Mouse (Mus musculus): ENCODE results near the gene Eef2k. TPM values are rescaled to one million over a fixed set of nuclear protein-coding genes. Genes with fewer than 3 reads are reported as not detected.
"Not testable (repeated sequence)": the region's sequence is repeated elsewhere in the genome, so short reads cannot be mapped to it uniquely, and the experiment has no call there.

Gene Eef2k
- polyA plus RNA-seq, 1 experiment from 2014 or later, result 11.6 TPM

GRCm38 (mm10) chr7:120934716-120935115 lies 92.1 kb downstream of the Eef2k start:
- no peak overlapping the region for H3K27ac ChIP-seq (ENCODE audit: low read depth, low read length)
- H3K4me1 ChIP-seq (ENCODE audit: control insufficient read depth, insufficient read depth, low read length), result no peaks in the 10 kb centered on the region
- no peaks in the 10 kb centered on the region for H3K9me3 ChIP-seq (ENCODE audit: control insufficient read depth, low read length)
- H3K9ac ChIP-seq (replicated peaks; ENCODE audit: low read depth, low read length), result no peak overlapping the region
- no peak overlapping the region for H3K4me2 ChIP-seq (ENCODE audit: low read depth, low read length)
- H3K27me3 ChIP-seq (ENCODE audit: control insufficient read depth, insufficient read depth, low read length), result no peaks in the 10 kb centered on the region
- no peak overlapping the region for H3K4me3 ChIP-seq (ENCODE audit: low read depth, low read length)
- no peak for ATAC-seq (ENCODE audit: low read depth)
- 40% methylated on average over 5 of the region's 5 CpGs for WGBS
- peaks cover 46% of the 10 kb centered on the region for H3K36me3 ChIP-seq (ENCODE audit: control insufficient read depth, insufficient read depth, low read length)

GRCm38 (mm10) chr7:120936522-120936921 lies 93.9 kb downstream of the Eef2k start:
- Histone ChIP-seq H3K4me3 (ENCODE audit: low read depth, low read length) (no peak overlapping the region), H3K4me1 (ENCODE audit: control insufficient read depth, insufficient read depth, low read length) (no peaks in the 10 kb centered on the region), H3K9me3 (ENCODE audit: control insufficient read depth, low read length) (no peaks in the 10 kb centered on the region), H3K27ac (ENCODE audit: low read depth, low read length) (no peak overlapping the region), H3K36me3 (ENCODE audit: control insufficient read depth, insufficient read depth, low read length) (peaks cover 57% of the 10 kb centered on the region), H3K9ac (replicated peaks; ENCODE audit: low read depth, low read length) (no peak overlapping the region), H3K27me3 (ENCODE audit: control insufficient read depth, insufficient read depth, low read length) (no peaks in the 10 kb centered on the region), H3K4me2 (ENCODE audit: low read depth, low read length) (no peak overlapping the region)
- ATAC-seq (ENCODE audit: low read depth), result no peak
- WGBS, result 96% methylated on average over 4 of the region's 4 CpGs

DNA sequence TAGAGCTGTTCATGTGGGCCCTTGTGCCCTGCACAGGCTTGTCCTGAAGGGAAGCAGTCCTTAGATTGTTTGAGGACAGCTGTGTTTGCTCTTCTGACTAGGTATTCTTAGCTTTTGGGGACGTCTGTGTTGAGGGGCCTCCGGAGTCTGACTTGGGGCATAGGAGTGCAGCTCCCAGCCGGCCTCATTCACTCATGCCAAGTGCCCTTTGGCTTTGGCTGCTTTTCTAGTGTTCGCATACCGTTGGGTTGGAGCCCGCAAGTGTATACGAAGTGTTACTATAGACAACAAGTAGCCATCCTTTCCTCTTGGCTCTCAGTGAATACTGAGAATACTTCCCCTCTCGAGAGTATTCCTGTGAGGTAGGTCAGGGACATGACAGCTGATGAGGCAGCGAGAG lies 95.6 kb downstream of the Eef2k start:
- Histone ChIP-seq H3K4me3 (ENCODE audit: low read depth, low read length) (no peak overlapping the region), H3K27ac (ENCODE audit: low read depth, low read length) (no peak overlapping the region), H3K4me1 (ENCODE audit: control insufficient read depth, insufficient read depth, low read length) (no peaks in the 10 kb centered on the region), H3K27me3 (ENCODE audit: control insufficient read depth, insufficient read depth, low read length) (no peaks in the 10 kb centered on the region), H3K36me3 (ENCODE audit: control insufficient read depth, insufficient read depth, low read length) (peaks cover 61% of the 10 kb centered on the region), H3K9me3 (ENCODE audit: control insufficient read depth, low read length) (no peaks in the 10 kb centered on the region), H3K9ac (replicated peaks; ENCODE audit: low read depth, low read length) (no peak overlapping the region), H3K4me2 (ENCODE audit: low read depth, low read length) (no peak overlapping the region)
- ATAC-seq (ENCODE audit: low read depth), result no peak
- WGBS, result 88% methylated on average over 9 of the region's 9 CpGs

DNA sequence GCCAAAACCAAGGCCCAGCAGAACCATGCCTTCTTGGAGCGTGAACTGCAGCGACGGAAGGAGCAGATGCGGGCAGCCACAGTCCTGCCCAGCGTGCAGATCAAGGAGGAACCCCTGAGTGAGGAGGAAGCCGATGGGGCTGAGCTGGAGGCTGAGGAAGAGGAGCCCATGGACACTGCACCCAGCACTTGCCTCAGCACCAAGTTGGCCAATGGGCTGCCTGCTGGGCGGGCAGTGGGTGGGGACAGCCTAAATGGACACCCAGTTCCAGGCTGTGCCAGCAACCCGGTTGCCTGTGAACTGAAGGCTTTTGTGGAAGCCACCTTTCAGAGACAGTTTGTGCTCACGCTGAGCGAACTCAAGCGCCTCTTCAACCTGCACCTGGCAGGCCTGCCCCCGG lies 97.7 kb downstream of the Eef2k start:
- Histone ChIP-seq H3K9ac (replicated peaks; ENCODE audit: low read depth, low read length) (no peak overlapping the region), H3K4me2 (ENCODE audit: low read depth, low read length) (no peak overlapping the region), H3K4me1 (ENCODE audit: control insufficient read depth, insufficient read depth, low read length) (no peaks in the 10 kb centered on the region), H3K27me3 (ENCODE audit: control insufficient read depth, insufficient read depth, low read length) (no peaks in the 10 kb centered on the region), H3K9me3 (ENCODE audit: control insufficient read depth, low read length) (no peaks in the 10 kb centered on the region), H3K27ac (ENCODE audit: low read depth, low read length) (no peak overlapping the region), H3K4me3 (ENCODE audit: low read depth, low read length) (no peak overlapping the region), H3K36me3 (ENCODE audit: control insufficient read depth, insufficient read depth, low read length) (peaks cover 66% of the 10 kb centered on the region)
- WGBS, result 91% methylated on average over 12 of the region's 12 CpGs
- ATAC-seq (ENCODE audit: low read depth), result no peak

GRCm38 (mm10) chr7:120941214-120941613 lies 98.6 kb downstream of the Eef2k start:
- Histone ChIP-seq H3K4me2 (ENCODE audit: low read depth, low read length) (no peak overlapping the region), H3K36me3 (ENCODE audit: control insufficient read depth, insufficient read depth, low read length) (peaks cover 69% of the 10 kb centered on the region), H3K4me3 (ENCODE audit: low read depth, low read length) (no peak overlapping the region), H3K4me1 (ENCODE audit: control insufficient read depth, insufficient read depth, low read length) (no peaks in the 10 kb centered on the region), H3K27ac (ENCODE audit: low read depth, low read length) (no peak overlapping the region), H3K9me3 (ENCODE audit: control insufficient read depth, low read length) (no peaks in the 10 kb centered on the region), H3K9ac (replicated peaks; ENCODE audit: low read depth, low read length) (no peak overlapping the region), H3K27me3 (ENCODE audit: control insufficient read depth, insufficient read depth, low read length) (no peaks in the 10 kb centered on the region)
- 97% methylated on average over 6 of the region's 6 CpGs for WGBS
- ATAC-seq (ENCODE audit: low read depth), result no peak

- 90% methylated on average over 1 of the region's 1 CpGs for WGBS
- H3K36me3 ChIP-seq (ENCODE audit: control insufficient read depth, insufficient read depth, low read length), result peaks cover 68% of the 10 kb centered on the region
- ATAC-seq (ENCODE audit: low read depth), result no peak
- H3K9ac ChIP-seq (replicated peaks; ENCODE audit: low read depth, low read length), result no peak overlapping the region
- H3K27me3 ChIP-seq (ENCODE audit: control insufficient read depth, insufficient read depth, low read length), result no peaks in the 10 kb centered on the region
- no peak overlapping the region for H3K27ac ChIP-seq (ENCODE audit: low read depth, low read length)
- no peaks in the 10 kb centered on the region for H3K4me1 ChIP-seq (ENCODE audit: control insufficient read depth, insufficient read depth, low read length)
- no peaks in the 10 kb centered on the region for H3K9me3 ChIP-seq (ENCODE audit: control insufficient read depth, low read length)
- H3K4me3 ChIP-seq (ENCODE audit: low read depth, low read length), result no peak overlapping the region
- no peak overlapping the region for H3K4me2 ChIP-seq (ENCODE audit: low read depth, low read length)
Measured at GRCm38 (mm10) chr7:120942506-120942905, 99.9 kb downstream of the Eef2k start.

DNA sequence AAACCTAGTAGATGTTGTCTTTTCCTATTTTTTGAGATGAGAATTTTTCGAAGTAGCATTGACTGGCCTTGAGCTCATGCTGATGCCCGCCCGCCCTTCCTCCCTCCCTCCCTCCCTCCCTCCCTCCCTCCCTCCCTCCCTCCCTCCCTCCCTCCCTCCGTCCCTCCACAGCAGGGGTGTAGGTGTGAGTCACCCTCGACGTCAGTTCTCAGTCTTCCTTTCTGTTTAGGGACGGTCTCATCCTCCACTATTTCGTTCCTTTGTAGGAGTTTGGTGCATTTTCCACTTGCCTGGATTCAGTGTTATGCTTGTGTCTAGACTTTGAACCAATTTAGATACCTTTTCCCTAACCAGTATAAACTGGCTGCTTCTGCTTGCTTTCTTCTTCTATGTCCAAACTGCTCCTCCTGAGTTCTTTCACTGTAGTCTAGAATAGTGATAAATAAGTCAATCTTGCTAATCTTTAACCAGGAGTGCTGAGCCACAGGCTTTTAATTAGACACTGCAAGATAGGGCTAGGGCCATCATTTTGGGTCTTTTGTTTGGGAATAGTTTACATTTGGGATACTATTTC lies 101.4 kb downstream of the Eef2k start:
- Histone ChIP-seq H3K9ac (replicated peaks; ENCODE audit: low read depth, low read length) (no peak overlapping the region), H3K9me3 (ENCODE audit: control insufficient read depth, low read length) (no peaks in the 10 kb centered on the region), H3K4me3 (ENCODE audit: low read depth, low read length) (no peak overlapping the region), H3K4me2 (ENCODE audit: low read depth, low read length) (no peak overlapping the region), H3K27ac (ENCODE audit: low read depth, low read length) (no peak overlapping the region), H3K27me3 (ENCODE audit: control insufficient read depth, insufficient read depth, low read length) (no peaks in the 10 kb centered on the region), H3K4me1 (ENCODE audit: control insufficient read depth, insufficient read depth, low read length) (no peaks in the 10 kb centered on the region), H3K36me3 (ENCODE audit: control insufficient read depth, insufficient read depth, low read length) (peaks cover 55% of the 10 kb centered on the region)
- no peak for ATAC-seq (ENCODE audit: low read depth)
- WGBS, result 74% methylated on average over 7 of the region's 8 CpGs

DNA sequence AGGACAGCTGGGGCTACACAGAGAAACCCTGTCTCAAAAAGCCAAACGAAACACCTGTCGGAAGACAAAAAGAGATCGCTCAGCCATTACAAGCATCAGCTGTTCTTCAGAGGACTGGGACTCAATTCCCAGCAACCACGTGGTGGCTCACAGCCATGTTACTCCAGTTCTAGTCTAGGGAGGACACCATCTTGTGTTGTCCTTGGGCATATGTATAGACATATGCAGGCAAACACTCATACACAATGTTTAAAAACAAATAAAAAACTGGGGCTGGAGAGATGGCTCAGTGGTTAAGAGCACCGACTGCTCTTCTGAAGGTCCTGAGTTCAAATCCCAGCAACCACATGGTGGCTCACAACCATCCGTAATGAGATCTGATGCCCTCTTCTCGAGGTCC lies 111.0 kb downstream of the Eef2k start:
- H3K4me2 ChIP-seq (ENCODE audit: low read depth, low read length); H3K4me1 ChIP-seq (ENCODE audit: control insufficient read depth, insufficient read depth, low read length); H3K27ac ChIP-seq (ENCODE audit: low read depth, low read length); H3K9ac ChIP-seq (replicated peaks; ENCODE audit: low read depth, low read length); H3K4me3 ChIP-seq (ENCODE audit: low read depth, low read length); ATAC-seq (ENCODE audit: low read depth); H3K27me3 ChIP-seq (ENCODE audit: control insufficient read depth, insufficient read depth, low read length); H3K9me3 ChIP-seq (ENCODE audit: control insufficient read depth, low read length): not testable (repeated sequence)
- WGBS, result 84% methylated on average over 7 of the region's 7 CpGs
- H3K36me3 ChIP-seq (ENCODE audit: control insufficient read depth, insufficient read depth, low read length), result peaks cover 16% of the 10 kb centered on the region; the same call in 1 of the 2 replicates

Data from neural tube, embryonic 14.5 days (tissue).